Mouse (Mus musculus) midbrain, embryonic 11.5 days (tissue): ENCODE measurements around the gene Exoc6b. TPM values are rescaled to one million over a fixed set of nuclear protein-coding genes. Genes with fewer than 3 reads are reported as not detected.

Experiments
- ATAC-seq: fragments of 200-750 bp; cut with Nextera tagmentation; 2 replicates; pipeline ENCODE4 v1.8.0; 2017; ENCODE audit warnings: moderate TSS enrichment, moderate library complexity; ENCODE audit not compliant: low FRiP score
- DNase-seq: peaks from one replicate; pipeline ENCODE4 v3.0.0; 2015; ENCODE audit warnings: low spot score; ENCODE audit errors: missing footprints
- H3K27ac ChIP-seq: fragments of 300-500 bp; sonication (generic); 2 replicates; pipeline ENCODE4 v1.5.1; 2014; ENCODE audit warnings: low read depth, low read length
- H3K27me3 ChIP-seq: fragments of 300-500 bp; sonication (generic); 2 replicates; pipeline ENCODE4 v1.6.1; 2014; ENCODE audit warnings: mild to moderate bottlenecking, low read length, moderate library complexity, mixed read lengths; ENCODE audit not compliant: control insufficient read depth, insufficient read depth
- H3K36me3 ChIP-seq: fragments of 300-500 bp; sonication (generic); 2 replicates; pipeline ENCODE4 v1.6.1; 2014; ENCODE audit warnings: mild to moderate bottlenecking, low read length, moderate library complexity, mixed read lengths; ENCODE audit not compliant: control insufficient read depth, insufficient read depth
- H3K4me1 ChIP-seq: fragments of 300-500 bp; sonication (generic); 2 replicates; pipeline ENCODE4 v1.6.1; 2014; ENCODE audit warnings: low read length; ENCODE audit not compliant: control insufficient read depth, insufficient read depth
- H3K4me2 ChIP-seq: fragments of 300-500 bp; sonication (generic); 2 replicates; pipeline ENCODE4 v1.6.1; 2014; ENCODE audit warnings: mild to moderate bottlenecking, moderate library complexity
- H3K4me3 ChIP-seq: fragments of 300-500 bp; sonication (generic); 2 replicates; pipeline ENCODE4 v1.5.1; 2014; ENCODE audit warnings: low read depth, low read length
- H3K9ac ChIP-seq: fragments of 300-500 bp; sonication (generic); 2 replicates; pipeline ENCODE4 v1.6.1; 2014; ENCODE audit warnings: low read length
- H3K9me3 ChIP-seq: fragments of 300-500 bp; sonication (generic); 2 replicates; pipeline ENCODE4 v1.6.1; 2016; ENCODE audit warnings: low read length; ENCODE audit not compliant: control insufficient read depth
- WGBS: fragments of 180-500 bp; shearing (Covaris S2); extraction: QIAGEN DNeasy Blood & Tissue Kit; methylation state at CpG from one replicate; pipeline ENCODE4 v1.1.7; 2014; 5-methylcytosine and 5-hydroxymethylcytosine counted together
- polyA plus RNA-seq: library from polyadenylated mRNA; unstranded; fragments of >200 nt; fragmentation: Nextera tagmentation; extraction: Ambion mirVana; gene quantifications from 2 replicates; pipeline ENCODE4 v1.2.1, GENCODE M21; 2014

The Exoc6b gene
- polyA plus RNA-seq, 1 experiment from 2014 or later = 32.0 TPM

GRCm38 (mm10) chr6:84598725-84599124 lies 470.6 kb downstream of the Exoc6b start:
- Histone ChIP-seq H3K27ac (no peak overlapping the region), H3K9ac (no peak overlapping the region), H3K4me3 (no peak overlapping the region), H3K4me1 (peaks cover 9% of the 10 kb centered on the region; the same call in 1 of the 2 replicates), H3K4me2 (no peak overlapping the region), H3K9me3 (no peaks in the 10 kb centered on the region), H3K36me3 (no peaks in the 10 kb centered on the region), H3K27me3 (no peaks in the 10 kb centered on the region)
- DNase-seq (no peak), ATAC-seq (no peak)
- WGBS = 89% methylated on average over 3 of the region's 3 CpGs

GRCm38 (mm10) chr6:84594626-84595025 lies 474.7 kb downstream of the Exoc6b start:
- Histone ChIP-seq H3K4me3 (no peak overlapping the region), H3K27me3 (peaks cover 11% of the 10 kb centered on the region), H3K4me1 (peaks cover 15% of the 10 kb centered on the region), H3K4me2 (no peak overlapping the region), H3K9me3 (no peaks in the 10 kb centered on the region), H3K27ac (peak overlapping the region; percentile 25; the same call in 1 of the 2 replicates), H3K36me3 (no peaks in the 10 kb centered on the region), H3K9ac (peak overlapping the region; percentile 42; the same call in 1 of the 2 replicates)
- 37% methylated on average over 3 of the region's 3 CpGs for WGBS
- peak; percentile 88 for DNase-seq
- peak; percentile 58 for ATAC-seq

GRCm38 (mm10) chr6:84593693-84594092 lies 475.6 kb downstream of the Exoc6b start, which contains the start of gene Cyp26b1:
TSS of gene Cyp26b1 (minus strand) at chr6:84593908.
- ATAC-seq (no peak), DNase-seq (peak; percentile 77)
- 83% methylated on average over 10 of the region's 10 CpGs for WGBS
- peaks cover 21% of the 10 kb centered on the region for H3K27me3 ChIP-seq
- H3K27ac ChIP-seq = peak within 1 kb of the TSS; percentile 25; the same call in 1 of the 2 replicates
- no peak within 1 kb of the TSS for H3K4me3 ChIP-seq
- H3K36me3 ChIP-seq = no peaks in the 10 kb centered on the region
- no peak within 1 kb of the TSS for H3K4me2 ChIP-seq
- peaks cover 19% of the 10 kb centered on the region for H3K4me1 ChIP-seq
- peak within 1 kb of the TSS; percentile 42; the same call in 1 of the 2 replicates for H3K9ac ChIP-seq
- no peaks in the 10 kb centered on the region for H3K9me3 ChIP-seq

GRCm38 (mm10) chr6:84590961-84591745 lies 478.2 kb downstream of the Exoc6b start:
- Histone ChIP-seq H3K27me3 (peaks cover 46% of the 10 kb centered on the region), H3K9ac (no peak overlapping the region), H3K4me2 (no peak overlapping the region; the same call in 1 of the 2 replicates), H3K9me3 (no peaks in the 10 kb centered on the region), H3K36me3 (no peaks in the 10 kb centered on the region), H3K4me3 (no peak overlapping the region), H3K27ac (no peak overlapping the region), H3K4me1 (peaks cover 31% of the 10 kb centered on the region)
- no peak for ATAC-seq
- peak; percentile 83 for DNase-seq
- WGBS = 67% methylated on average over 6 of the region's 6 CpGs

GRCm38 (mm10) chr6:84589742-84590686 lies 479.3 kb downstream of the Exoc6b start:
- Histone ChIP-seq H3K4me1 (peaks cover 36% of the 10 kb centered on the region), H3K36me3 (no peaks in the 10 kb centered on the region), H3K9me3 (no peaks in the 10 kb centered on the region), H3K4me3 (peak overlapping the region; percentile 6; the same call in 1 of the 2 replicates), H3K27me3 (peaks cover 57% of the 10 kb centered on the region), H3K27ac (no peak overlapping the region), H3K4me2 (peak overlapping the region; percentile 30), H3K9ac (no peak overlapping the region)
- WGBS = 4% methylated on average over 39 of the region's 39 CpGs
- peak; percentile 99 for DNase-seq
- peak; percentile 60 for ATAC-seq

- H3K27me3 ChIP-seq = peaks cover 67% of the 10 kb centered on the region
- H3K4me2 ChIP-seq = peak overlapping the region; percentile 88
- WGBS = 2% methylated on average over 53 of the region's 54 CpGs
- H3K27ac ChIP-seq = no peak overlapping the region
- H3K4me1 ChIP-seq = peaks cover 38% of the 10 kb centered on the region
- H3K36me3 ChIP-seq = no peaks in the 10 kb centered on the region
- no peaks in the 10 kb centered on the region for H3K9me3 ChIP-seq
- peak overlapping the region; percentile 49; the same call in 1 of the 2 replicates for H3K9ac ChIP-seq
- DNase-seq (peak; percentile 95), ATAC-seq (peak; percentile 26; the same call in 1 of the 2 replicates)
- peak overlapping the region; percentile 45 for H3K4me3 ChIP-seq
These were observed 480.2 kb downstream of the Exoc6b start for GRCm38 (mm10) chr6:84588895-84589652.

- Histone ChIP-seq H3K4me2 (peak overlapping the region; percentile 88), H3K27ac (no peak overlapping the region), H3K36me3 (no peaks in the 10 kb centered on the region), H3K9ac (peak overlapping the region; percentile 49), H3K9me3 (no peaks in the 10 kb centered on the region), H3K4me3 (peak overlapping the region; percentile 45), H3K27me3 (peaks cover 74% of the 10 kb centered on the region), H3K4me1 (peaks cover 43% of the 10 kb centered on the region)
- ATAC-seq (0 out of 2 replicates have a peak, but pooled peaks have one; percentile 17), DNase-seq (peak; percentile 93)
- WGBS = under 1% methylated on average over 41 of the region's 41 CpGs
These were observed 481.0 kb downstream of the Exoc6b start for GRCm38 (mm10) chr6:84588221-84588894.
